Mouse (Mus musculus): Measurements from ENCODE around the gene Ugdh.
A peak's percentile ranks its signal among the peaks of the same experiment; 100 is the strongest.
"Not testable (repeated sequence)": the region's sequence is repeated elsewhere in the genome, so short reads cannot be mapped to it uniquely, and the experiment has no call there.

Ugdh gene

DNA sequence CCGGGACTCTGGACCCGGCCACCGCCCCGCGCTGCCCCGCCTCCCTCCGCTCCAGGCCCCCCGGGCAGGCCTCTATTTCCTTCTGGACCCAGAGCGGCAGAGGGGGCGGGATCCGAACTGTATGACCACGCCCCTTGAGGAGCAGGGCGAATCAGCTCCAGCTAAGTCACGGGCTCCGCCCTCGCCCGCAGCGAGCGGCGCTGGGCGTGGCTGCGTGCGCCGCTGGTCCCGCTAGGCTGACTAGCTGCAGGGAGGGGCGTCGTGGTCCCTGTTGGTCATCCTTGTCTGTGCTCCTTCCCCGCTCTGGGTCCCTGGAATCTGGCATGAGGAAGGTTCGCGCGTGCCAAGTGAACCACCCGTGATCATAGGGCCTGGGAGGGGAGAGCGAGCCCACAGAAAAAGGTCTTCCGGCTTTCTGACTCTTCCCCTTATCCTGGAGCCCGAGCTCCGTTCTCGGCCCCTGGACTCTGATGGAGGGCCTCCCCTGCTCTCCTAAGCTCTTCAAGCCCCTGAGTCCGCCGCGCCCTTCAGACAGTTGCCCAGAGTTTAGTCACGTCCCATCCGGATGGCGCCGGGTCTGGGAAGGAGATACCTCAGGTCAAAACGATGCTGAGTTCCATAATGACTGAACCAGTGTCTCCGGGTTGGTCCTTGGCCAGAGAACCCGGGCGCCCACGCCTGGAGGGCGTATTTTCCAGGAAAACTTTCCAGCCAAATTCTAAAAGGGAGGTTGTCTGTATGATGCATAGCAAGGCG, at the start of gene Ugdh:
TSS of gene Ugdh (minus strand) at position 144 of the 756 bp plus-strand sequence.
- peak; percentile 95 to 98 for DNase-seq

DNA sequence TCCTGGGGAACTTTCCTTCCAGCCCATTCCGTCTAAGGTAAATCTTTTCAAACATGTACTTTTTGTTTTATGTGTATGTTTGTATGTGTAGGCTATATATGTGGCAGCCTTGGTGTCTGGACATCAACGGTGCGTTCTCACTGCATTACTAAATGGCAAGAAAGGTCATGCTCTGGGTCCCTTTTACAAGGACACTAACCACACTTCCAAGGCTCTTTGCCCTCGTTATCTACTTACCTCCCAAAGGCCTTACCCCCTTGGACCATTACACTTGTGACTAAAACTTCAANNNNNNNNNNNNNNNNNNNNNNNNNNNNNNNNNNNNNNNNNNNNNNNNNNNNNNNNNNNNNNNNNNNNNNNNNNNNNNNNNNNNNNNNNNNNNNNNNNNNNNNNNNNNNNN, 47.2 kb upstream of the Ugdh start:
- DNase-seq = no peak

DNA sequence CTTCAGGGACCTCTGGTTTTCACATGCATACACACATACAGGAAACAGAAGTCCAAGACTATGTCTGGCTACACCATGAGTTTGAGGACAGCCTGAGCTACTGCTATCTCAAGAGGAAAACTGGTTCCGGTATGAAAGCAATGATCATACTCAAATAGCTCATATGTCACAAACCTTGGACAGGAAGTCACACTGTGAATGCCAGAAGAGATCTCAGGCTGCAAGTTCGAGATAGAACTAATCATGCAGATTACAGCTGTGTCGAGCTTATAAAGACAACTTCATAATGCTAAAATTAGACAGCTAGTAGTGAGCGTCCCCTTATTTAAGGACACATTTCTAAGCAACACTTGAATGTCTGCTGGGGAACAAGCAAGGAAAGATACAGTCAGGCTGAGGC, 44.8 kb upstream of the Ugdh start:
- DNase-seq = no peak

DNA sequence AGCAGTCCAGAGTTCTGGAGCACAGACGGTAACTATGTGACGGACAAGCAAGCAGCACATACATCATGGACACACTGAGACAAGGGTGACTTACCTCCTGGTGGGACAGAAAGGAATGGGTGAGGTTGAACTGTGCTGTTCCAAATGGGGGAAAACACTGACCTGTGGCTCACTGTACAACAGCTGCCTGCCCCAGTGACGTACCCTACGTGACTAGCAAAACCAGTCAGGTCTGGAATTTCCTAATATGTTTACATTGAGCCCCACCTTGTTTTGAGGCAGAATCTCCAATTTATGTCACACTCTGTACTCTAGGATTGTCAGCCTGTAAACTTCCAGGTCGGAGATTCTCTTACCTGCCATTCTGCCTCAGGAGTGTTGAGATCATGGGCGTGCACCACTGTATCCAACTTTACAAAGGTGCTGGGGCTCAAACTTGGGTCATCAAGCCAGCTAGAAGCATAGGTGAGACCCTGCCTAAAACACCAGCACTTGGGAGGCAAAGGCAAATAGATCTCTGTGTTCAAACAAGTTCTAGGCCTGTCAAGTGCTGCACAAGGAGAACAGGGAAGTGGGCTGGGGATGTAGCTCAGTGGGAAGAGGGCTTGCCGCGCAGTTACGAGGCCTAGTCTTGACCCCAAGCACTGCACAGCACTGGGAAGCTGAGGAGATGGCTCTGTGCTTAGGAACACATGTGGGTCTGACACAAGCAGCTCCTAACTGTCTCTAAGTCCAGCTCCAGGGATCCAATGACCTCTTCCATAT, 44.1 kb upstream of the Ugdh start:
- no peak for DNase-seq

DNA sequence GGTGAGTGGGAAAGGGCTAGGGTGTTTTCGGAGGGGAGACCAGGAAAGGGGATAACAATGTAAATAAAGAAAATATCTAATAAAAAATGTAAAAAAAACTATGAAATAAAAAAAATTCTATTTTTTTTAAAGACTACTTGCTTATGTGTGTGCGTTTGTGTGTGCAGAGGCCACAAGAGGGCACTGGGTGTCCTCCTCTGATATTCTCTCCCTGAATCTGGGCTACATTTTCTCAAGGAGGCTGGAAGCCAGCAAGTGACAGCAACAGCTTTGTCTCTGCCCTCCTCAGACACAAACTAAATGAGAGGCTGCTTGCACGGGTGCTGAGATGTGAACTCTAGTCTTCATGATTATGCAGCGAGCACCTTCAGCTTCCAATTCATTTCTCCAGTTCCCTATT, 42.5 kb upstream of the Ugdh start:
- peak; percentile 25 to 40 for DNase-seq

DNA sequence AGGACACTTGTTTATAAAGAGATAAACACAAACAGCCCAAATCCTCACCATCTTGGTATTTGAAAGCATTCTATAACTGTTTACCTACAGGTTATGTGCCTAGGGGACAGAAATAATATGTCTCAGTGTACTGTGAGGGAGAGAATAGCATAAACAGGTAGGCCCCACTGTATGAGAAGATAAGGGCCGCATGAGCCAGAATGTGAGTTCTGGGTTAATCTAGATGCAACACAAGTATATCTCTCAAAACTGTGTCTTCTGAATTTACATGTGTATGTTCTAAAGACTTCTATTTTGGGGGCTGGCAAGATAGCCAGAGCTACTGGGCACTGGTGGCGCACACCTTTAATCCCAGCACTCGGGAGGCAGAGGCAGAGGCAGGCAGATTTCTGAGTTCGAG, 41.0 kb upstream of the Ugdh start:
- DNase-seq = not testable (repeated sequence)

DNA sequence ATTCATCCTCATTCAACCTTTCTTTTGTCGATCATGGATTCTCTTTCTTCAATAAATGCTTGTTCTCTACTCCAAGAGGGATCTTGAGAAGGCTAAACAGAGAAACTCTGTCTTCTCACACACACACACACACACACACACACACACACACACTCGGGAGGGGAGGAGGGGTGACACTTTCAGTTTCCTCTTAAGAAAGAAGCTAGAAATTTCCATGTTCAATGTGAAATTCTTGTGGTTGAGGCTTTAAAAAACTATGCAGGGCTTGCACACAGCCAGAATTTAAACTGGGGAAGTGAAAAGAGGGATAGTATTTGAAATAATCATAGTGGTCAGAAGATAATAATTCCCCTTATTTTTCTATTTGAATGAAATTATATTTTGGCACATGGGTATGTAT, 40.1 kb upstream of the Ugdh start:
- peak; percentile 32 to 52 for DNase-seq

DNA sequence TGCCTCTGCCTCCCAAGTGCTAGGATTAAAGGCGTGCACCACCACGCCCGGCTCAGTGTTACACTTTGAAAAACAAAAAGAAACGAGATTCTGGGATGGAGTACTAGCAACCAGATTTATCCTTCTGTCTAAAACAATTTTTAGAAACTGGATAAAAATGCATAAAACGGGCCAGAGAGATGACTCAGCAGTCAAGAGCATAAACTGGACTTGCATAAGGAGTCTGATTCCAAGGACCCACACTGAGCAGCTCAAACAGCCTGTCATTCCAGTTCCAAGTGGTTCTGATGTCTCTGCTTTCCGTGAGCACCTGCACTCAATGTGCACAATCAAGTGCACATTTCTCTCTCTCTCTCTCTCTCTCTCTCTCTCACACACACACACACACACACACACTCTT, 34.0 kb upstream of the Ugdh start:
- no peak for DNase-seq

DNA sequence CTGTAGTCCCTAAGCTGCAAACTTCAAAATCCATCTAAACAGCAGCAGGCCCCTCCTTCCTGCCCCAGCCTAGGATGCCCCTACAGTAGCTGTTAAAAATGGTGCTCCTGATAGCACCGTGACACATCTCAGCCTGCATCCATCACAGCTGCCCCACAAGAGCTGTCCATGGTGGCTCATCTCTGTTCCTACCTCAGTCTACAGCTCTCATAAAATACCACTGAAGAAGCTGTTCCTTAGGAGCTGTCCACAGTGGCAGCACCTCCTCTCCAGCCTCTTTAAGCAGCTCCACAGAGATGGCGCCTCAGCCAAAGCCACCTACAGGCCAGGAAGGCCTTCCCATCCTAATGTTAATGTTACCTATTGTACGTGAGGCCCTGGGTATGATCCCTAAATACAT, 31.2 kb upstream of the Ugdh start:
- DNase-seq = no peak

DNA sequence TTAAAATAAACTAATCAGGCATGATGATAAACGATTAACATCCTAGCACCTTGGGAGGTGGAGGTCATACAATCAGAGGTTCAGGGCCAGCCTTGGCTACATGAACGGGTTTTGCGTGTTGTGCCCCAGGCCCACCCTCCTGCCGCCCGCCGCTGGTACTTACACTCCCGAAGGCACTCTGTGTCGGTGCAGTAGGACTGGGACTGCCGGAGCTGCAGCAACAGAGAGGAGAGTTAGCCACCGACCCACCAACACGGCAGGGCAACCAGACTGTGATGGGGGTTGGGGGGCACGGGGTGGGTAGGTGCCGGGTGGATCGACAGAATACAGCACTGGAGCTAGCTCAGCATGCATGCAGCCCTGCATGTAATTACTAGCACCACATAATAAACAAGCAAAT, 24.6 kb upstream of the Ugdh start:
- no peak for DNase-seq

DNA sequence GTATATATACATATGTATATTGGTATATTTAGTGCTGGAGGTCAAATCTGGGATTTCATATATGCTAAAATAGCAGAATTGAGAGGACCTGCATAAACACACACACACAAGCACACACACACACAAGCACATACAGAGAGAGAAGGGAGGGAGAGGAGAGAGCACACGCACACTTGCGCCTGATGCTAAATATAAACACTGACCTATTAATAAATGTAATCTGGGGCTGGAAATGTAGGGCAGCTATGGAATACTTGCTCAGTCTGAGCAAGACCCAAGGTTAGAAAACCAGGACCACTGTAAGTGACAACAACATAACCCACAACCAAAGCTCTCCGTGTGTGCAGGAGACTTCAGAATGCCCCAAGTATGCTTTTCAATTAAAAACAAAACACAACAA, 23.7 kb upstream of the Ugdh start:
- no peak for DNase-seq

DNA sequence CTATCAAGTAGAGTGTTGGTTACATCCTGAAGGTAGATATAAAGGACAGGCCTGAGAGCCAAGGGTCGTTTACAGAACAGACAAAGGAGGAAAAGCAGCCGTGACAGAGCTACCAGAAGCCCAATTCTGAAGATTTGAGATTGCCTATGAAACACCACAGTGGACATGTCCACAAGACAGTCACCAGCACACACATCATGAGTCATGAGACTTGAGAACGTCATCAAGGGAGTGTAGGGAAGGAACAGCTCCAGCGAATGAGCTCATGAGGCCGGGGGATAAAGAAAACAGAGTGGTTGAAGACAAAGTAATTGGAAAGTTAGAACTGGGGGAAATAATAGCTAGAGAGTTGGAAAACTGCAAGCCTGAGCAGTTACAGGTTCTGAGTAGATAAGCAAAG, 22.1 kb upstream of the Ugdh start:
- DNase-seq = no peak

DNA sequence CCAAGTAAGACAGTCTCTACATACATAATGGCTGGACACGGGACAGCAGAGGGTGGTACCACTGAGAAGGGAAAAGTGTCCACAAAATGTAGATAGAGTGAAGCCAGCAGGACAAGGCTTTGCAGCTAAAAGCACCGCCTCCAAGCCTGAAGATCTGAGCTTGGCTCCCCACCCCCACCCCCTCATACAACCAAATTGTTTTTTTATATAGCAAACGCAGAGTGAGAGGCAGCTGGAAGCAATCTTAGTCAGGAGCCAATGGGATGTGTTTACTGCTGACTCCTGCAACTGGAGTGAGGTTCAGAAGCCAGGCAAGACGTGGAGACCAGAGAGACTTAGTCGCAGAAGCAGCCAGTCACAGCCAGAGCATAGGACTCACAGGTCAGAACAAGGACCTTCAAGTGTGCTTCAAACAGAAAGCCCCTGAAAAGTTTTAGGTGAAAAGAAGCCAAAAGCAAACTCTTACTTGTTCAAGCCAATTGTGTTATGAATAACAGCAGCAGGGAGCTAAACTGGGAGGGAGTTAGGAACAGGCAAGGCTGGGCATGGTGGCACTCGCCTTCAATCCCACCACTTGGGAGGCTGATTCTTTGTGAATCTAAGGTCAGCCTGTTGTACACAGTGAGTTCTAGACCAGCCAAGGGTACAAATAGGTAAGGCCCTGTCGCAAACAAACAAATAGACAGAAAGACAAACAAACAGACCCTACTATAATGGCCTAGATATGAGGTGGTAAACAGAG, 21.5 kb upstream of the Ugdh start:
- no peak for DNase-seq

DNA sequence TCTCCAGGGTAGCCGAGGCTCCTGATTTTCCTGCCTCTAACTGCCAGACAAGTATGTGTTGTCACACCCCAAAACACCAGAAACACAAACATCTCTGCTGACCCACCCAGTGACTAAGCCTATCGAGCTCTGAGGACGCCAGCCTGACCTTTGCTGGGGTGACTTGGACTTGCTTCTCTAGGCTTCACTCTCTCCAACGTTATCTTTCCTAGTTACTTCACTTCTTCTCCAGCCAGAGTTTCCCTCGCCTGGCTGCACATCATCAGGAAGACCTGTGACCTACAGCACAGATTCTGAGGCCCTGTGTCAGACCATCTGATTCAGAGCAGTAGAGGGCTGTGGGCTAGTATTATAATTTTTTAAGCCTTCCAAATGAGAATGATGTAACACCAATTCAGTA, 19.0 kb upstream of the Ugdh start:
- no peak for DNase-seq

DNA sequence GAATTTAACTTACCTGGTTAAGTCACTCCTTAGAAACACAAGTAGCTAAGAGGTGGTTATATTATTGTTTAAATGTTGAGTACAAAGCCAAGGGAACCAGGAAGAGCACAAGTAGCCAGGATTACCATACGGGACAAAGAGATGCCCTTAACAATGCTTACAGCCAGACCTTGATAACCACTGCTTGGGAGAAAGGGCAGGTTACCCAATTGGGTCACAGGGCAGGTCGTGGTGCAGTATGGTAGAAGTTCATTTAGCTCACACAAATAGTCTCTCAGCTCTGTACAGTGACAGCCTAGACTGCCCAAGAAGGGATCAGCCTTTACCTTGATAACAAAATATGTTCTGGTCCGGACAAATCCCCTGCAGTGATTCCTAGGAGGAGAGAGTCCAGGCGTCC, 13.2 kb upstream of the Ugdh start:
- no peak for DNase-seq

DNA sequence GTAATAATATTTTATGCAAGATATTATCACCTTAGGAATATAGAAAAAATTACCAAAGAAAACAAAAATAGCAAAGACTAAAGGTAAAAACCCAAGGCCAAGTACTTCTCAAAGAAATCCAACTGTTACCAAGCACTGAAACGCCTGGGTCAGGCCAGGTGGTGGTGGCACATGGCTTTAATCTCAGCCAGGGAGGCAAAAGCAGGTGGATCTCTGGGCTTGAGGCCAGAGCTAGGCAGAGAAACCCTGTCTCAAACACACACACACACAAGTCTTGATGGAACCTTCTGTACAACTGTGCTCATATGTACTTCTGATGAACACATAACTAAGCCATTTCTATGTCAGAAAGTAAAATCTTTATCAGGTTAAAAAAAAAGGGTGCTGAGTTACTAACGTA, 12.1 kb upstream of the Ugdh start:
- DNase-seq = no peak

DNA sequence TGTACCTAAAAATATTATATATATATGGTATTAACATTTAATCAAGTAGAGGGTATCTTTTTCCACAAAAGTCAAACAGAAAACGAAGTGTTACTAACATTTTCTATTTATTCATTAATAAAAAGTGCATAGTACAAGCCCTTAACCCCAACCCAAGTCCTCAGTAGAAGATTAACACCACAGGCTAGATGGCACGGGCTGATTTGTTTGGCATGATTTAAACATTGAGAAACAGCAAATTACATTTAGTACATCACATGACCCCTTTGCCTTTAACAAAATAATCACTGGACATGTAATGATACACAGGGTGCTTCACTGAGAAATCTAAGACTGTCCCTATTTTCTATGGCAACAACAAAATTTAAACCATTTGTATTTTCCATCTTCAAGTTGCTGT, 11.0 kb upstream of the Ugdh start:
- DNase-seq = no peak

DNA sequence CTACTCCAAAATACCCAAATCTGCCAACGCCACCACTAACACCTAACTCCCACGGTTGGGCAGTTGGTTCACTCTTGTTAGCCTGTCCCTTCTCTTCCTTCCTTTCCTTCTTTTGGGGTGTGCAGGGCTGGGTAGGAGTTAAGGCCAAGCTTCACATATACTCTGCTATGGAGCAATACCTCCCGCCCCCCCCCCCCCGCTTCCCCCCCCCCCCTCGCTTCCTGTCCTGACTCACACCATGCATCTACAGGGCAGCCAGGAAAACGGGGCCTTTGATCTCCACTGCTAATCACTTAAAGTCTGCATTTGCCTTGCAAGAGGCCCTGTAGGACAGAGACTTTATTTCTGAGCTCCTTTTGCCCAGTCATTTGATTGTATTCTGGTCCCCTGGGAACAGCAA, 9.2 kb upstream of the Ugdh start:
- no peak for DNase-seq

DNA sequence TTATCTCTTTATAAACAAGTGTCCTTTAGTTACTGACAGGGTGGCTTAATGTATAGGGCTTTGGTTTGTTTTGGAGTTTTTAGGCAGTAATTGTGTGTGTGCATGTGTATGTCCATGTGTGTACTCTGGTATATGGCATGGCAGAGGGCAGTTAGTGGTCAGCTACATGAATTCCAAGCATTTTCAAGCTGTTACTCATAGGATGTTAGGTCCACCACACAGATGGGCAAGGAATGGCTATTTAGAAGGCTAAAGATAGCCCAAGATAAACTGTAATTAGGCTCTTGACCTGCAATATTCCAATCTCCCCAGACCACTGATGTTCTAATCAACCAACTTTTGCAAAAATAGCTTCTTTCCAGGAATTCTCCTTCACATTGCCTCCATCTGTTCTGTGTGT, 2.3 kb upstream of the Ugdh start:
- no peak for DNase-seq

DNA sequence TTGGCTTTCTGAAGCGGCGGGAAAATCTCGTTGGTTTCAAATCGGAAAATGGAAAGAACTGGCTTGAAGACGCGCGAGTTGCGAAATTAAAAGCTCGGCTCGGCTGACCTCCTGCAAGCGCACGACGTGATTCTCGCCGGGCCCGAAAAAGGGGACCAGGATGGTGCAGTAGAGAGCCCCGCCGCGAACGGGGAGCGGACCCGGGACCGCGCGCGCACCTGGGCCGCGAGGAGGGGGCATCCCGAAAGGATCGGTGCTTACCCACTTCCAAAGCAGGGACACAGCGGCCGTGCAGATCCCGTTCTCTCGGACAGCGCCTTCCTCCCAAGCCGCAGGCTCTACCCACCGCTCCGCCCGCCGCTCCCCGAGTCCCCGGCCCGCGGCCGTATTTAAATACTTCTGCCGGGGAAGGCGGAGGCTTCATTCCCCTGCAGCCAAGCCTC, 365 bp downstream of the Ugdh start:
- DNase-seq = no peak

DNA sequence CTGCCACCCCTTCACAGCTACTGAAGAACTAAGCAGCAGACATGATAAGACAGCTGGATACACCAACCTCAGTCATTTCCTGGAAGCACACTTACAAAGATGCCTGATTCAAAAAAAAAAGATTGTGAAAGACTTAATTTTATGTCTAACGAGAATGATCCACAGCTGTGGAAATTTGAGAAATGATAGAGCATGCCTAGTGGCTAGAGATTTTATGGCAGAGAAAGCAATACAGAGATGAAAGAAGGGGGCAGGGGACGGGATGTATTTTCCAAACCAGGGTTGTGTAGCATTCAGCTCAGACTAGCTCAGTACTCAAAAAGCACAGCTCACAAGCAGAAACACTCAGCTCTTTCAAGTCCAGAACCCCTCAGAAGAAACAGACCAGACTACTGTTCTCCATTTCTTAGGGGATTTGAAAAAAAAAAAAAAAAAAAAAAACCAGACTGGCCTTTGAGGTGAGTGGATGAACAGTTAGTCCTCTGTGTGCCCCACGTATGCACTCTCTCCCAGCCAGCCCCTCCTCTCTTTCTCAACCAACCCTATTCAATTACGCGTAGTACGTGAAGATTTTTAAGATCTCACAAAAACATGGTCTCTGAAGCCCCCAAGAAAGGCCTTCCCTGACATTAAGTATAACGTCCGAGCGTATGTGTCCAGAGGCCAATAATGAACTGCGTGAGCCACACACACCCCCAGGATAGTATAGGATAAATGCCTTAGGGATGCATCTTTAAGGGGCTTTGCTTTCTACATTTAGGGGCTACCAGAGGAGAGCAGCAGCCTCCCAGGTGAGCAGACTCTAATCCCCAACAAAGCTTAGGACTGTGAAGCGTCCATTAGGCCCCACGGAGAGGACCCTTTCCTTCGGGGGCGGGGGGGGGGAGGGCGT, 1.0 kb downstream of the Ugdh start:
- DNase-seq = no peak

DNA sequence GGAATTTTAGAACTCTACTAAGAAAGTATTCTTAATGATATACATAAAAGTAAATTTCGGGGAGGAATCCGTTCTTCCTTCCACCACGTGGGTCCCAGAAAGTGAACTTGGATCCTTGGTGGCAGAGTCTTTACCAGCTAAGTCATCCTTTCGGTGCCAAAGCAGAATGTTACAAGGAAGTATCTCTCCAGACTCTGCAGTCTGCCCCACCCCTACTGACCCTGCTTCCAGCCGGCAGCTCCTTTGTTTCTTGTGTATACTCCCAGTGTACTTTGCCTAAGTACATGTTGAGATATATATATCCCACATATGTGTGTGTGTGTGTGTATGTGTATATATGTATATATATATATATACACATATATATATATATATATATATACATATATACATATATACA, 6.3 kb downstream of the Ugdh start:
- no peak for DNase-seq

DNA sequence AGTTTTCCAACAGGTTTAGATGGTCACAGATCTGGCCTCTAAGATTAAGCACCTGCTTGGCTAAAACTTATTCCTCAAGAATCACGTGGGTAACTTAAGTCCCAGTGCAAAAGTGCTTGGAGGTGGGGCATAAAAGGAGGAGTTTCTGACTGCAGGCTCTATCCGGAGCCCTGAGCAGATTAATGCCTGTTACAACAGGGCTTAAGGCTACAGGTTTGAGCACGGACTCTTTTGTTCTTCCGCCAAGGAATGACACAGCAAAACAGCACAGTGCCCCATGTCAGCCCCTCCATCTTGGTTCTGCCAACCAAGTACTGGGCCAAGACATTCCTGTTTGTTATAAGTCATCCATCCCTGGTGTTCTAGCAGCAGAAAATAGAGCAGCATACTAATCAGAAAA, 7.4 kb downstream of the Ugdh start:
- DNase-seq = no peak

All from spleen, adult 18-20 months (tissue).